Mouse (Mus musculus) spleen, adult 18-20 months (tissue): ENCODE data around the gene Inpp4b.
"Not testable (repeated sequence)": the region's sequence is repeated elsewhere in the genome, so short reads cannot be mapped to it uniquely, and the experiment has no call there.

Experiments used
- DNase-seq, 2 experiments: peaks; one replicate each; pipeline ENCODE4 v3.0.0; 2022; ENCODE audit warnings: mixed read lengths in 2 of 2

Inpp4b gene

DNA sequence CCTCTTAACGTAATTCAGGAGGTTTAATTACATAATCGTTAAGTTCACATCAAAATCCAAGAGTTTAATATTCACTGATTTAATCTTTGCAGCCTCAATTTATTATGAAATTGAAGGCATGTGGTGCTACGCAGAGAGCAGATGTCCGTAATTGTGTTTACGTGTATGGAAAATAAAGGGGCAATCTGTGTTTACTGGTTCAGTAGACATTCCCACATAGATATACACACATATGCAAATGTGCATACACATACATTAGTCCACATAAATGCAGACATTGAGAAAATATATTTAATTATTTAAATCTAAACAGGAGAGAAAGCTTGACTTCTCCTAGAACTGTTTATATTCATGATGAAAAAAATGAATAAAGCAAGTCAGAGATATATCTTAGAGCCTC, 675.4 kb downstream of the Inpp4b start:
- DNase-seq, result no peak

DNA sequence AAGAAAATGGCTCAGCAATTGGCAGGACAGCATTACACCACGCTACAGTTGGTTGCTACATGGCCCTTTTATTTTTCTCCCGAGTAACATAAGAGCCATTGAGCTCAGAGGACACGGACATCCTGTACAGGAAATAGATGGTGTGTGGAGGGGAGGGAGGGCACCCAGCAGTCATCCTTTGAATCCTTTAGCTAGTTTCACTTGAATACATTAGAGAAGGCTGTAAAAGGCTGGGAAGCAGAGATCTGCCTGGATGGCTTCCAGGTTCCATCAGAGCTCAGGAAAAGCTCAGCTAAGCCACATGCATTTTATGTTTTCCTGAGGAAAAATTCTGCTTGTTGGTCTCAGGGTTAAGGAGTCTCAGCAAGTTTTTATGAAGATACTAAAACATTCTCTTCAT, 685.0 kb downstream of the Inpp4b start:
- no peak for DNase-seq

- peak in 1 of 2 experiments; percentile 14 for DNase-seq
Observed at GRCm38 (mm10) chr8:82028896-82029295, 686.5 kb downstream of the Inpp4b start.

GRCm38 (mm10) chr8:82032035-82032434, 689.7 kb downstream of the Inpp4b start:
- DNase-seq, result not testable (repeated sequence)

DNA sequence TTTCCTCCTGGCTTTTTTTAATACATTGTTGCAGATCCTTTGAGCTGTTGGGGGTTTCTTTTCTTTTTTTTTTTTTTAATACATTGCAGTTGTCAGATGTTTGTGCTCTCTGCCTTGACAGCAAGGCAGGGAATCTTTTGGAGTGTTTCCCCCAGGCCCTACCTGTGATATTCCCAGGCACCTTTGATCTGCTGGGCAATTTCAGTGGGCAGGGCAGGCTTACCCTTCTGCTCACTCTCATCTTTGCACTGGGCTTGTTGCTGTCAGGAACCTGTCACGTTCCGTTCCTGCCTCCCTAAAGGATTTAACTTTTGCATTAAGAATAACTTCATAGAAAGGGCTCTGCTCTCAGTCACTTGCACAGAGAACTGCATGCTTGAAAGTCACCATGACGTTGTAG, 711.7 kb downstream of the Inpp4b start:
- no peak for DNase-seq

DNA sequence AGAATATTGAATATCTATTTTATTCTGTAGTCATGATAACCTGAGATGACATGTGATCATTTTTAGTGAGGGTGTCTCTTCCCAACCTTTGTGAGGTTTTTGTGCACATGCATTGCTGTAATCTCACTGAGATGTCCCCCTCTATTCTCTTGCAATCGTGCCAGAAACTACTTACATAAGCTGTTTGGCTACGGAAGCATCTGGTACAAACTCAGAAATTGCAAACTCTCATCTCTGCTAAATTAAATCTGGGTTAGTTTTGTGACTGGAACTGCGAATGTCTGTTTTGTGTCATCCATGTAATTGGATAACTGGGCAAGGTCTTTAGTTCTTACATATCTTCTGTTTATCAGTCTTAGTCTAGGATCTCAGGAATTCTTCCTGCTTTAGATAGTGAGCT, 725.3 kb downstream of the Inpp4b start:
- no peak for DNase-seq

GRCm38 (mm10) chr8:82079267-82079666, 736.9 kb downstream of the Inpp4b start:
- no peak for DNase-seq

GRCm38 (mm10) chr8:82086631-82087030, 744.3 kb downstream of the Inpp4b start:
- not testable (repeated sequence) for DNase-seq

GRCm38 (mm10) chr8:82090901-82091300, 748.5 kb downstream of the Inpp4b start:
- no peak for DNase-seq

DNA sequence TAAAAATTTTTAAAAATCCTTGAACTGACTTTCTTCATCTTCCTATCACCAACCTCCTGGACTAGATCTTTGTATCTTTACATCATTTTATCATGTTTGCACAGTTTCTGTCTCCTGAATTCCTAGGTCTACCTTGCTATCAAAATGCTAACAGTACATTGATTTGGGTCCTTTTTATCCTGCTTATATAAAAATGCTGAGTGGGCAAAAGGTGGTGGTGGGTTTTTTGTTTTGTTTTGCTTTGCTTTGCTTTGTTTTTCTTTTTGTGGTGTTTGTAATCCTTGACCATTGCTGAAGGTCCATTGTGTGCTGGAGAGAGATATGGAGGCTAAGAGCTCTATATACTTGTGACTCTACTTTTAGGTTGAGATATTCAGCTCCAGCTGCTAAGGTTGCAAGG, 750.9 kb downstream of the Inpp4b start:
- DNase-seq, result no peak

DNA sequence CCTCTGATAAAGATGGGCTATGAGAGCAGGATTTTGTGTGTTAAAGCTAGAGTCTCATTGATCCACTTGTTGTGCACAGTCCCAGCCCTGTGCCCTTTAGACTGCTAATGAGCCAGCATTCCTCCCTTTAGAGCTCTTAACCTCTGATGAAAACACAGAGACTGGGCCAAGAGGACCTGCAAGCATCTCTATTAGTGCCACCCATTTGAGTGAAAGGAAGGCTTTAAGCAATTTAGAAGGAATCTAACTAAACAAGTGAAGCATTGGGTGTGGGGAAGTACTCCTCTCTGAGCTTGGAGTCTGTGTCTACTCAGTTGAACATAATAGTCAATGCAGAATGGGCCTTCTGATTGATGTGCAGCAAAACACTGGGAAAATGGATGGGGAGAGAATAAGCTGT, 762.2 kb downstream of the Inpp4b start:
- DNase-seq, result no peak

GRCm38 (mm10) chr8:82106131-82106530, 763.8 kb downstream of the Inpp4b start:
- DNase-seq, result no peak

- DNase-seq, result no peak
Observed at GRCm38 (mm10) chr8:82150272-82150671, 807.9 kb downstream of the Inpp4b start.

DNA sequence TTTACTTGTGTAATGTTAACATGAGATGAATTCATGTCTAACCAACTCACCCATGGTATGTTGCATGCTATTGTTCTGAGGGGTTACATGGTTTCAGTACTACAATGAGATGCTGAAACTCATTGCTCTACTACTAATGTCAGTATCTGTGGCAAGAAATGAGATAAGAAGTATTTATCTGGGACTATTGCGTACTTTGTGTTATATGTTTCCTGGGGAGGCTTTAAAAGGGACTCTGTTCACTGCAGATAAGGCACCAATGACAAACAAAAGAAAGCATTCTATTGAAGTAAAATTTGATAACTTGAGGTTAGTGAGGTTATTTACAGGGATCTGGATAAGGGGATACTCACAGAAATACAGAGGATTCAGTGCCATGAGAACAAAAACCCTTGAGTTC, 815.6 kb downstream of the Inpp4b start:
- DNase-seq, result no peak
